Mouse (Mus musculus) heart, postnatal 0 days (tissue): ENCODE measurements around the gene Rufy4.

Experiments used
- CTCF ChIP-seq: IDR thresholded peaks from 2 replicates; pipeline ENCODE4 v1.5.1; 2016; ENCODE audit warnings: antibody characterized with exemption, control low read depth, low read depth
- EP300 ChIP-seq: IDR thresholded peaks from 2 replicates; pipeline ENCODE4 v1.6.1; 2016; ENCODE audit warnings: antibody characterized with exemption, low read depth

DNA sequence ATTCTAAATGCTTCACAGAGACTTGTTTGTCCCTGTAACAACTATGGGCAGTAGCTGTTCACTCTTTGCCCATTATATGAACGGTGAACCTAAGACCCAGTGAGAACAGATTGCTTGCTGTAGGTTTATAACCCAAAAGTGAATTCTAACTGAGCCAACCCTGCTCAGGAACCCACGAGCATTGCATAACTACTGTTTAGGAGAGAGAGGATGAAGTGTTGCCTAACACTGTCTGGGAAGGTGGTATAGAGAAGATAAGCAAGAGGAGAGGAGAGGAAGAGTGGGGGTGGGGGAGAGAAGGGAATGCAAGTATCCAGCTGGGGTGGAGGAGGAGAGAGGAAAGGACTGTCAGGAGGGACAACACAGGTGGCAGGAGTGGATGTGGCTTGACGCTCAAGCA, 25.8 kb downstream of the Rufy4 start:
- TF ChIP-seq CTCF (no peak), EP300 (no peak)
